Mouse (Mus musculus) brain, adult 2 months (tissue): ENCODE data around the gene Csk.
A peak's percentile ranks its signal among the peaks of the same experiment; 100 is the strongest.

Source experiments
- DNase-seq: peaks from one replicate; pipeline ENCODE4 v3.0.0; 2011; ENCODE audit warnings: low read depth, low spot score

Gene Csk

DNA sequence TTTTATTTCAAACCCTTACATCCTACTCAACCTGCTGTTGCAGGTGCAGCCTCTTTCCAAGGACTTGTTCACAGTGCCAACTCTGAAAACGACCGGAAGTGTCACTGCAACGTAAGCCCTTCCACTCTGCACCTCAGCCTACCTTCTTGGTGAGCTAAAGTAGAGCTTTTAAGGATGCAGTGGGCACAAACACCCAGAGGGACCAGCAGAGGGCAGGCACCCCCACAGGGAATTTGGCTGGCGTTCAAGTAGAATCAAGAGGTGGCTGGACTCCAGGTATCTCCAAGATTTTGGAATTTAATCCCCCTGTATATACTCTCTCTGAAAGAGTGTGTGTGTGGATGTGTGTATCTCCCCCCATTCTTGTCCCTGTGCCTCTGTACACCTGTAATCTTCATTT, 4.4 kb upstream of the Csk start:
- DNase-seq, result no peak

DNA sequence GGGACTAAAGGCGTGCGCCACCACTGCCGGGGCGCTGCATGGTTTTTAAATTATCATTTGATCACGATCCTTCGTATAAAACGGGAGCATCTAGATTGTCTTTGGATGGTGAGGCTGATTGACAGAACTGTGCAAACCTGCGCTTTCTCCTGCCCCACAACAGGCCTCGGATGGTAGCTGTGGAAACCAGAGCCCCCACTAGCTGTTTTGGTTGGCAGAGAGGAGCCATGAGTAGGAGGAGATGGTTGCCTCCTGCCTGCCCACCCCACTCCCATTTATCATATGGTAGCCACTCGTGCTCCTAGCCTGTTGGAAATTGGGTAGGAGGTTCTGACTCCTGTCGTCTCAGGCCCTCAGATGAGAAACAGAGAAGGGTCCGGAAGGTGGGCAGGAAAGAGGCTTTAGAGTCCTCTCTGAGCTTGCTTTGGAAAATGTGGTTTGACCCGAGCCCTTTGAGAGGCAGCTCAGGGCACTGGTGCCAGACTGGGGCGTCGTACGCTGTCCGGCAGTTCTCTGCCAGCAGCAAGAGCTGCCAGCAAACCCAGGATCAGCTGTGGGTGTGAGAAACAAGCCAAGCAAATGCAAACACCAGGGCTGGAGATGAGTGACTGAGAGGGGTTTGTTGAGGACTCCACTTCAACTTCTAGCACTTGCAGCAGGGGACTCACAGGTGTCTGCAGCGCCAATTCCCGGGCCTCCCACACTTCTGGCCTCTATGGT, 3.4 kb upstream of the Csk start:
- peak; percentile 48 for DNase-seq

DNA sequence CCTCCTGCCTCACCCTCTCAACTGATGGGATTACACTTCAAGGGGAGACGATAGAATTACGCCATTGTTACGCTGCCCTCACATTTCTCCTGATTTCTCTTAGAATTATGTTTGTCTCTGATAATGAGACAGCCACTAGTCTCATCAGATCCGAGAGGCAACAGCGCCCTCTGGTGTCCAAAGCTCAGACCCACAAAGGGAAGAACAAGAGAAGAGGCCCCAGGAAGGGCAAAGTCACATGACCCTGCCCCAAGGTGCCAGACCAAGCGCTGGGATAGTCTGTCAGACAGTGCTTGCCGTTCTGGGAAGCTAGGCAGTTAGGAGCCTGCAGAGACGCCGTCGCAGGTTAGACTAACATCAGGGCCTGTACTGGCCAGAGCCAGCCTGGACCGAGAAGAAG, 2.3 kb upstream of the Csk start:
- DNase-seq, result peak; percentile 95

DNA sequence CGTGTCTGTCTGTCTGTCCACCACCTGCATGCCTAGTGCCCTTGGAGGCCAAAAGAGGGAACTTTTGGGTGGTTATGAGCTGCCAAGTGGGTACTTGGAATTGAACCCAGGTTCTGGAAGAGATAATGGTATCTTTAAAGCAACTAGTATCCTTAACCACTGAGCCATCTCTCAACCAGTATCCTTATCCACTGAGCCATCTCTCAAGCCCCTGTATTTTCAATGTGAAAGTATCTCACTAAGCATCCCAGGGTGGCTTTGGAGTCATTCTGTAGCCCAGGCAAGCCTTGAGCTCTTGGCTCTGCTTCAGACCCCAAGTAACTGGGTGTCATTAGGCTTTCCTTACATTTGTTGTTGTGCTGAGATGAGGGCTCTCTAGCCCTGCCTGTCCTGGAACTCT, 1.5 kb upstream of the Csk start:
- DNase-seq, result no peak

DNA sequence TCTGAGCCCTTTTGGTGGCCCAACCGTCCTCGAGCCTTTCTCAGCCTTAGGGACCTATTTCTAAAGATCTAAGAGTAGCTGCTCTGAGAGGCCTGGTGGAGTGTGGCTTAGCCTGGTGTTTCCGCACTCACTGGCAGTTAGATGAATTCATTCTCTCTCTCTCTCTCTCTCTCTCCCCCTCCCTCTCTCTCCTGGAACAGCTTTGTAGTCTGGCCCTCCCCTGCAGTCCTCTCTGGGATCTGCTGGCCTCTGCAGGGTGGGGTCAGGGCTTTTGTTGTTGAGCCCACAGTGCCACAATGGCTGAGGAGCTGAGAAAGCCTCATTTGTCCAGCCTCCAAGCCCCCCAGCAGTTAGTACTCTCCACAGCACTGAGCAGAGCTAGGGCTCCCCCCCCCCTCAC, 576 bp downstream of the Csk start:
- DNase-seq, result no peak

- no peak for DNase-seq
These were observed 1.1 kb downstream of the Csk start for GRCm38 (mm10) chr9:57652351-57652750.

DNA sequence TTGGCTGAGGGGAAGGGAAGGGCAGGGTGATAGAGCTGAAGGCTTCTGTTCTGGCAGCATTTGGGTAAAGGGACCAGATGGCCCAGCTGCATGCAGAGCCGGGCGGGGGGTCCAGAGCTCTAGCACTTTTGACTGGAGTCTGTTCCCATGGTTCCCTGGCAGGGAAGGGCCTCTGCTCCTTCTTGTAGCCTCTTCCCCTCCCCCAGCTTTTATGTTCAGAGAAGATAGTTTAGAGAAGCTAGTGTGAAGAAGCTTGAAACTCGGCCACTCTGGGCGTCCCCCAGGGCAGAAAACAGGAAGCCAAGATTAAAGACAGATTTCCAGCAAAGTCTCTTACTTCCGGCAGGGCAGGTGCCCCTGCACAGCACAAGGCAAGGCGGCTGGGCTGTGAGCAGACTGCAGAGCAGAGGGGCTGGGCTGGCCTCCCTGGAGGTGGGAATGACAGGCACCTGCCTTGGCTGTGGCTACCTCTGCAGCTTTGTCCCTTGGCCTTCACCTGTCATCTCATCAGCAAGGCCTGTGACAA, 2.6 kb downstream of the Csk start:
- peak; percentile 45 for DNase-seq

- no peak for DNase-seq
These were observed 3.2 kb downstream of the Csk start for GRCm38 (mm10) chr9:57650130-57650785.

- no peak for DNase-seq
These were observed 5.9 kb downstream of the Csk start for GRCm38 (mm10) chr9:57647286-57648108.

GRCm38 (mm10) chr9:57646551-57647103, 6.8 kb downstream of the Csk start:
- peak; percentile 42 for DNase-seq

DNA sequence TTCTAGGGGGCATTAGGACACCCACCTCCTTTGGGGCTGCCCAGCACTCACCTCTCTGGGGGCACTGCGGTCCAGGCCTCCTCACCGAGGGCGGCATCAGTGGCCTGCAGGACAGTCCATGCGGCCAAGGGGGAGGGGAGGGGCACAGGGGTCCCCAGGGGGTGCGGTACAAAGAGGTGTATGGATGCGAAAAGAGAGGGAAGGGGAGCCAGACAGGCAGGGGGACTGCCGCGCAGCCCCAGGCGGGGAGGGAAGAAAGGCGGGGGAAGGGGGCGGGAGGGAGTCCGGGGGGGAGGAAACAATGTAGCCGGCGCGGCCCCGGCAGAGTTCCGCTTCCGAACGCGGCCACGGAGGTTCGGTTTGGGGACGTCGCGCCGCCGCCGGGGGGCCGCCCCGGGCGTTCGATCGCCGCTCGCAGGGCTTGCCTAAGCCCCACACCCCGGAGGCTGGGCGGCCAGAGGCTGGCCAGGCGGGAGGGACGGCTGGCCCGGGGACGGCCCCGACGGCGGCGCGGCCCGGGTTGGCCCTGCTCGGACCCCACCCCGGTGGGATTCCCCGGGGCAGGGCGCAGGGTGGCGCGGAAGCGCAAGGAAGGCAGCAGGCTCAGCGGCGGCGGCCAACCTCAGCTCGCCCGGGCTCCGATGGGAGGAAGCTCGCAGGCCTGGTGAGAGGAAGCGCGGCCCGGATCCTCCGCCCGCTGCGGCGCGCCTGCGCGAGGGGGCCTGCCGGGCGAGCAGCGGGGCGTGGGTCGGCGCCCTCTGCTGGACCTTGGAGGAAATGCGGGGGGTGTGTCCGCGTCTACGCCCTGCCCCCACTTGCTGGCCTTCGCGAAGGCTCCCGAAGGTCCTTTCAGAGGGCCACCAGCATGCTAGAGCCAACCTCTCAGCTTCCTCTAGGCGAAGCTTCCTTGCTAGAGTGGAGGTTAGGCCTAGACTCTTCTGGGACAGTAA, 8.2 kb downstream of the Csk start:
- peak; percentile 94 for DNase-seq

DNA sequence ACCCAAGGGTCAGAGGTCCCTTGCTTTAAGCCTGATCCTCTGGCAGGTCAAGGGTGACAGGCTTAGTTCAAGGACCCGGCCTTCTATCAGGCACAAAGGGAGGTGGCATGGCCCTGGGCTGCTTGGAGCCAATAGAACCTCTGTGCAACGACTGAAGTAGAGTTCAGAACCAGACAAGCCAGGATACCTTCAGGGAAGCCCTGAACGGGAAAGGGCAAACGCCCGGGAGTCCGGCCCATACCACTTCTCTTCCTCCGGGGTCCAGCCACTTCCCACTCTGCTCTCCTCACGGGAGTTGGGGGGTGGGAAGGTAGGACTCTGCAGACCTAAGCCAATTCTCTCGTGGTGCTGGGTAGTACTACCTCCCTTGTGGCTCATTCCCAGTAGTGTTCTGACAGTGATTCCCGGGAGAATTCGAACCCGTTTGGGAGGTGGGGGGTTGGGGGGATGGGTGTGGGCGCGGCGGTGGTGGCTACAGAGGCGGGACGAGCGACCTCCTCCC, 8.9 kb downstream of the Csk start:
- DNase-seq, result no peak

DNA sequence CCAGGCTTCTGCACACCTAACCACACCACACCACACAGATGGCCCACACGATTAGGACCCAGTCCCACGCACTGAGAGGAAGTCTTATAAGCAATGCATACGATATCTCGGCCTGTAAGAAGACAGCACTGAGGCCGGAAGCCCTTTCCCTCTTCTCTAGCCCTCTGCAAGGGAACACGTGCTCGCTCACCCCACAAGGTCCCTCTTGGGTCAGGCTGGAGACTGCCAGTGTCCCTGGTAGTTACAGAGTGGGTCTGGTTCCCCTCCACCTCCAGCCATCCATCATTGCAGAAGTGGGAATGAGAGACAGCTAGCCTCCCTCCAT, 9.6 kb downstream of the Csk start:
- DNase-seq, result no peak

- DNase-seq, result no peak
These were observed 10.1 kb downstream of the Csk start for GRCm38 (mm10) chr9:57643169-57643855.

GRCm38 (mm10) chr9:57641775-57642550, 11.5 kb downstream of the Csk start:
- peak; percentile 74 for DNase-seq

GRCm38 (mm10) chr9:57641022-57641421, 12.4 kb downstream of the Csk start:
- no peak for DNase-seq

GRCm38 (mm10) chr9:57640384-57640783, 13.0 kb downstream of the Csk start:
- peak; percentile 77 for DNase-seq

- DNase-seq, result no peak
These were observed 13.6 kb downstream of the Csk start for GRCm38 (mm10) chr9:57639661-57640328.
